ENCODE assay signal across 1 mouse cellular context in the genomic region with DNA sequence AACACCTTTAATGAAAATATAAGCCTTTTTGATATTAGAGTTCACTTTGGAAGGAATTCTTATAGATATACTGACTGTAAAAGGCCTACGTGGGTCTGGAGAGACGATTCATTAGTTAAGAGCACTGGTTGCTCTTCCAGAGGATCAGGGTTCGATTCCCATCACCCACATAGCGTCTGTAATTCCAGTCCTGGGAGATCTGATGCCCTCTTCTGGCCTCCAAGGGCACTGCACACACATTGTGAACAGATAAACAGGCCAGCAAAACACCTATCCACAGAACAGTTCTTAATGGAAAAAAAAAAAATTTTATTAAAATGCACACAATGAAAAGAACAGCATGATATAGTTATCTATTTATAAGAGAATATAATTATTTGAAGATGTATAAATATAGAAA.
TF ChIP-seq lines count a peak whose summit lies in the region.

No protein-coding gene starts in this region.

TF ChIP-seq in MEL, 35 proteins besides CTCF, POLR2A, EP300 and RAD21 (continued from another document):
- TF ChIP-seq RCOR1 (IDR thresholded peaks at IDR 0.05; ENCODE audit: low read depth, low read length) (no peak), CHD1 (IDR thresholded peaks at IDR 0.05; ENCODE audit: low read depth, low read length) (no peak), GATA1 (IDR thresholded peaks at IDR 0.05; ENCODE audit: low read depth, low read length) (no peak)
